Mouse (Mus musculus): ENCODE measurements around the gene Zcchc14. TPM values are rescaled to one million over a fixed set of nuclear protein-coding genes. Genes with fewer than 3 reads are reported as not detected.
"Not testable (repeated sequence)": the region's sequence is repeated elsewhere in the genome, so short reads cannot be mapped to it uniquely, and the experiment has no call there.

Gene Zcchc14
- polyA plus RNA-seq, 1 experiment from 2014 or later, result 14.2 TPM

- Histone ChIP-seq H3K4me1 (ENCODE audit: control insufficient read depth, insufficient read depth, low read length) (no peaks in the 10 kb centered on the region), H3K27ac (ENCODE audit: low read depth, low read length) (no peak overlapping the region), H3K4me2 (no peak overlapping the region), H3K36me3 (ENCODE audit: control insufficient read depth, insufficient read depth, low read length) (no peaks in the 10 kb centered on the region), H3K9ac (ENCODE audit: low read depth, low read length) (no peak overlapping the region), H3K27me3 (ENCODE audit: control insufficient read depth, insufficient read depth, low read length) (peaks cover 6% of the 10 kb centered on the region), H3K4me3 (ENCODE audit: low read depth, low read length) (no peak overlapping the region), H3K9me3 (replicated peaks; ENCODE audit: control insufficient read depth, low read length) (no peaks in the 10 kb centered on the region)
- no peak for ATAC-seq (replicated peaks; ENCODE audit: insufficient number of reproducible peaks, low FRiP score, low TSS enrichment)
- WGBS (ENCODE audit: insufficient replicate concordance), result 59% methylated on average over 5 of the region's 5 CpGs
These were observed 21.8 kb upstream of the Zcchc14 start for GRCm38 (mm10) chr8:121674524-121674923.

- Histone ChIP-seq H3K9me3 (replicated peaks; ENCODE audit: control insufficient read depth, low read length) (no peaks in the 10 kb centered on the region), H3K36me3 (ENCODE audit: control insufficient read depth, insufficient read depth, low read length) (no peaks in the 10 kb centered on the region), H3K27me3 (ENCODE audit: control insufficient read depth, insufficient read depth, low read length) (peaks cover 6% of the 10 kb centered on the region), H3K4me3 (ENCODE audit: low read depth, low read length) (no peak overlapping the region), H3K27ac (ENCODE audit: low read depth, low read length) (no peak overlapping the region), H3K4me2 (no peak overlapping the region), H3K9ac (ENCODE audit: low read depth, low read length) (no peak overlapping the region), H3K4me1 (ENCODE audit: control insufficient read depth, insufficient read depth, low read length) (peaks cover 3% of the 10 kb centered on the region)
- WGBS (ENCODE audit: insufficient replicate concordance), result 77% methylated on average over 5 of the region's 5 CpGs
- ATAC-seq (replicated peaks; ENCODE audit: insufficient number of reproducible peaks, low FRiP score, low TSS enrichment), result no peak
These were observed 21.2 kb upstream of the Zcchc14 start for GRCm38 (mm10) chr8:121673917-121674316.

DNA sequence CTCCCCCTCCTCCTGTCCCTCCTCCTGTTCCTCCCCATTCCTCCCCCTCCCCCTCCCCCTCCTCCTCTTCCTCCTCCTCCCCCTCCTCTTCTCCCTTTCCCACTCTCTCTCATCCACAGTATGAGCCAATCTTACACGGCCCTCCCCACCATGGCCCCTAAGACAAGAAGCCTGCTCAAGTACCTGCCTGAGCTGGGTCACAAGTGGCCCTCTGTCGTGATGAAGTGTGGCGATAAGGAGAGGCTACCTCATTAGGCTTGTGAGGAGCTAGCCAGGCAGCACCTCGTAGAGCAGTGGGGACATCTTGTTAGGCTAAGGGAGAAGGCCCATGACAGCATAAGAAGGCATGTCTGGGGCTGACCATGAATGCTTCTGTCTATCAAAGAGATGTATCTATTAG is 20.5 kb upstream of the Zcchc14 start:
- no peaks in the 10 kb centered on the region for H3K36me3 ChIP-seq (ENCODE audit: control insufficient read depth, insufficient read depth, low read length)
- no peak overlapping the region for H3K4me2 ChIP-seq
- 46% methylated on average over 4 of the region's 4 CpGs for WGBS (ENCODE audit: insufficient replicate concordance)
- no peak overlapping the region for H3K4me3 ChIP-seq (ENCODE audit: low read depth, low read length)
- no peak for ATAC-seq (replicated peaks; ENCODE audit: insufficient number of reproducible peaks, low FRiP score, low TSS enrichment)
- H3K9me3 ChIP-seq (replicated peaks; ENCODE audit: control insufficient read depth, low read length), result no peaks in the 10 kb centered on the region
- peaks cover 6% of the 10 kb centered on the region; the same call in 1 of the 2 replicates for H3K27me3 ChIP-seq (ENCODE audit: control insufficient read depth, insufficient read depth, low read length)
- H3K27ac ChIP-seq (ENCODE audit: low read depth, low read length), result no peak overlapping the region
- no peak overlapping the region for H3K9ac ChIP-seq (ENCODE audit: low read depth, low read length)
- peaks cover 11% of the 10 kb centered on the region for H3K4me1 ChIP-seq (ENCODE audit: control insufficient read depth, insufficient read depth, low read length)

DNA sequence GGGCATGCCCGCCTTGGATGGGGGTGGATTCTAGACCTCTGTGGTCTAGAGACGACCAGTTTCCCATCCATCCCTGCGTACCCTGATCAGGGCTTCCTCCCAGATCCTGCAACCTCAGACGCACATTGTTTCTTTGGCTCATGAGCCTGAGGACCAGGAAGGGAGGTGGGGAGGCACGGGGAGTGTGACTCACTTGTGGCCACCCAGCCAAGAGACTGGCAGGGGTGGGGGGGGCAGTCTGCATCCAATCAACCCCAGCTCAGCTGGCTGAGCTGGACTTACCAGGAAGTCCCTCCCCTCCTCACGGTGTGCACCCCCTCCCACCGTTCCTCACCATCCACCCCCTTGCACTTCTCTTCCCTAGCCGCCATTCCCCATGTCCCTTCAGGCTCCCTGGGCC is 16.5 kb upstream of the Zcchc14 start:
- H3K27me3 ChIP-seq (ENCODE audit: control insufficient read depth, insufficient read depth, low read length), result peaks cover 6% of the 10 kb centered on the region; the same call in 1 of the 2 replicates
- 14% methylated on average over 8 of the region's 8 CpGs for WGBS (ENCODE audit: insufficient replicate concordance)
- H3K9ac ChIP-seq (ENCODE audit: low read depth, low read length), result no peak overlapping the region
- H3K27ac ChIP-seq (ENCODE audit: low read depth, low read length), result peak overlapping the region; percentile 32; the same call in 1 of the 2 replicates
- peaks cover 14% of the 10 kb centered on the region for H3K4me1 ChIP-seq (ENCODE audit: control insufficient read depth, insufficient read depth, low read length)
- no peaks in the 10 kb centered on the region for H3K36me3 ChIP-seq (ENCODE audit: control insufficient read depth, insufficient read depth, low read length)
- ATAC-seq (replicated peaks; ENCODE audit: insufficient number of reproducible peaks, low FRiP score, low TSS enrichment), result peak; percentile 25; the same call in 1 of the 2 replicates
- no peak overlapping the region for H3K4me3 ChIP-seq (ENCODE audit: low read depth, low read length)
- no peaks in the 10 kb centered on the region for H3K9me3 ChIP-seq (replicated peaks; ENCODE audit: control insufficient read depth, low read length)
- no peak overlapping the region for H3K4me2 ChIP-seq

GRCm38 (mm10) chr8:121668553-121668952 is 15.9 kb upstream of the Zcchc14 start:
- no peaks in the 10 kb centered on the region for H3K36me3 ChIP-seq (ENCODE audit: control insufficient read depth, insufficient read depth, low read length)
- WGBS (ENCODE audit: insufficient replicate concordance), result 32% methylated on average over 6 of the region's 6 CpGs
- H3K27me3 ChIP-seq (ENCODE audit: control insufficient read depth, insufficient read depth, low read length), result peaks cover 6% of the 10 kb centered on the region; the same call in 1 of the 2 replicates
- peaks cover 14% of the 10 kb centered on the region for H3K4me1 ChIP-seq (ENCODE audit: control insufficient read depth, insufficient read depth, low read length)
- no peak overlapping the region for H3K4me2 ChIP-seq
- H3K4me3 ChIP-seq (ENCODE audit: low read depth, low read length), result no peak overlapping the region
- H3K27ac ChIP-seq (ENCODE audit: low read depth, low read length), result peak overlapping the region; percentile 32; the same call in 1 of the 2 replicates
- H3K9me3 ChIP-seq (replicated peaks; ENCODE audit: control insufficient read depth, low read length), result no peaks in the 10 kb centered on the region
- ATAC-seq (replicated peaks; ENCODE audit: insufficient number of reproducible peaks, low FRiP score, low TSS enrichment), result no peak
- no peak overlapping the region for H3K9ac ChIP-seq (ENCODE audit: low read depth, low read length)

GRCm38 (mm10) chr8:121667936-121668500 is 15.3 kb upstream of the Zcchc14 start:
- WGBS (ENCODE audit: insufficient replicate concordance), result 69% methylated on average over 9 of the region's 9 CpGs
- H3K9me3 ChIP-seq (replicated peaks; ENCODE audit: control insufficient read depth, low read length); H3K9ac ChIP-seq (ENCODE audit: low read depth, low read length); ATAC-seq (replicated peaks; ENCODE audit: insufficient number of reproducible peaks, low FRiP score, low TSS enrichment); H3K36me3 ChIP-seq (ENCODE audit: control insufficient read depth, insufficient read depth, low read length); H3K27me3 ChIP-seq (ENCODE audit: control insufficient read depth, insufficient read depth, low read length); H3K4me3 ChIP-seq (ENCODE audit: low read depth, low read length); H3K4me2 ChIP-seq: not testable (repeated sequence)
- Histone ChIP-seq H3K27ac (ENCODE audit: low read depth, low read length) (peak overlapping the region; percentile 32; the same call in 1 of the 2 replicates), H3K4me1 (ENCODE audit: control insufficient read depth, insufficient read depth, low read length) (peaks cover 14% of the 10 kb centered on the region)

DNA sequence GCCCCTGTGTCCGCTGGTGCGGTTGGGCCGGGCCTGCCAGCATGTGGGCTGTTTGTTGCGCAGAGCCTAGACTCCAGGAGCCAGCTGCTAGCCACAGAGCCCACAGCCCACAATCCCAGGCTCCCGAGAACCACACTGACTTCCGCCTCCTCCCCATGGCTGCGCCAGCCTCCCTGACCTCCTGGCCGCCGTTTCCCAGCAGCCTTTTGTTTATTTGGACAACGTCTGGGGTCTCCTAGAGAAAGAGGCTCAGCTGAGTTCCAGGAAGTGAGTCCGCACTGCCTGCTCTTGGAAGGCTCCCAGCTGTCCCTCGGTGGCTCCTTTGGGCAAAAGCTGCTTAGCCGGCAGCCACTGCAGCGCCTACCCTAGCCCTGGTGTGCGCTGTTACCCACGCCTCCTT is 12.6 kb upstream of the Zcchc14 start:
- peak overlapping the region; percentile 84 for H3K27ac ChIP-seq (ENCODE audit: low read depth, low read length)
- peak overlapping the region; percentile 44 for H3K4me2 ChIP-seq
- H3K27me3 ChIP-seq (ENCODE audit: control insufficient read depth, insufficient read depth, low read length), result 0 out of 2 replicates have a peak, but pooled peaks cover 4% of the 10 kb centered on the region
- peak; percentile 59 for ATAC-seq (replicated peaks; ENCODE audit: insufficient number of reproducible peaks, low FRiP score, low TSS enrichment)
- peak overlapping the region; percentile 47; the same call in 1 of the 2 replicates for H3K9ac ChIP-seq (ENCODE audit: low read depth, low read length)
- peaks cover 17% of the 10 kb centered on the region for H3K4me1 ChIP-seq (ENCODE audit: control insufficient read depth, insufficient read depth, low read length)
- H3K36me3 ChIP-seq (ENCODE audit: control insufficient read depth, insufficient read depth, low read length), result no peaks in the 10 kb centered on the region
- H3K9me3 ChIP-seq (replicated peaks; ENCODE audit: control insufficient read depth, low read length), result no peaks in the 10 kb centered on the region
- peak overlapping the region; percentile 6; the same call in 1 of the 2 replicates for H3K4me3 ChIP-seq (ENCODE audit: low read depth, low read length)
- 6% methylated on average over 16 of the region's 16 CpGs for WGBS (ENCODE audit: insufficient replicate concordance)

- no peaks in the 10 kb centered on the region for H3K27me3 ChIP-seq (ENCODE audit: control insufficient read depth, insufficient read depth, low read length)
- ATAC-seq (replicated peaks; ENCODE audit: insufficient number of reproducible peaks, low FRiP score, low TSS enrichment), result no peak
- no peaks in the 10 kb centered on the region for H3K9me3 ChIP-seq (replicated peaks; ENCODE audit: control insufficient read depth, low read length)
- H3K36me3 ChIP-seq (ENCODE audit: control insufficient read depth, insufficient read depth, low read length), result no peaks in the 10 kb centered on the region
- WGBS (ENCODE audit: insufficient replicate concordance), result 86% methylated on average over 12 of the region's 12 CpGs
- H3K4me1 ChIP-seq (ENCODE audit: control insufficient read depth, insufficient read depth, low read length), result peaks cover 6% of the 10 kb centered on the region; the same call in 1 of the 2 replicates
- H3K4me3 ChIP-seq (ENCODE audit: low read depth, low read length), result no peak overlapping the region
- H3K9ac ChIP-seq (ENCODE audit: low read depth, low read length), result no peak overlapping the region
- H3K4me2 ChIP-seq, result no peak overlapping the region
- H3K27ac ChIP-seq (ENCODE audit: low read depth, low read length), result no peak overlapping the region
These were observed 10.4 kb upstream of the Zcchc14 start for GRCm38 (mm10) chr8:121663101-121663500.
